Mouse (Mus musculus) left cerebral cortex, postnatal 14 days (tissue): ENCODE data around the gene Axl. TPM values are rescaled to one million over a fixed set of nuclear protein-coding genes. Genes with fewer than 3 reads are reported as not detected.
"Not testable (repeated sequence)": the region's sequence is repeated elsewhere in the genome, so short reads cannot be mapped to it uniquely, and the experiment has no call there.

Experiments used
- DNase-seq, 2 experiments: peaks; one replicate each; pipeline ENCODE4 v3.0.0; 2021 to 2022; ENCODE audit warnings: low spot score in 2 of 2, mixed read lengths in 1 of 2
- intact Hi-C: fragments of 180-260 bp; cut with DNase I; formaldehyde crosslinking; loops from one replicate; pipeline ENCODE4 v1.15.1; 2025
- total RNA-seq, 2 experiments: library from RNA; stranded (reverse); gene quantifications; 2 replicates each; pipeline ENCODE4 v1.2.3; 2021

Axl gene
- total RNA-seq, 2 experiments from 2014 or later = 35.9 to 38.8 TPM

GRCm38 (mm10) chr7:25763678-25764077, 24.8 kb downstream of the Axl start:
- DNase-seq = no peak

GRCm38 (mm10) chr7:25761354-25761753, 27.2 kb downstream of the Axl start:
- DNase-seq = peak in 1 of 2 experiments; percentile 16
- intact Hi-C loops = no loop called here

More at GRCm38 (mm10) chr7:25763678-25764077, 24.8 kb downstream of the Axl start:
- intact Hi-C loops = no loop called here

- DNase-seq = peak; percentile 92 to 96
- intact Hi-C loops = loop anchor here (1.0 kb wide), 1 partner anchor 49 kb away; no protein-coding TSS in a partner anchor
Measured at GRCm38 (mm10) chr7:25756011-25756410, 32.5 kb downstream of the Axl start.

- intact Hi-C loops = no loop called here
- DNase-seq = peak; percentile 68 to 85
Measured at GRCm38 (mm10) chr7:25755468-25755833, 33.1 kb downstream of the Axl start.

GRCm38 (mm10) chr7:25754738-25755467, 33.6 kb downstream of the Axl start, which contains the start of gene Hnrnpul1:
Gene Hnrnpul1, minus strand, starts transcription at chr7:25754757.
- peak; percentile 100 for DNase-seq
- intact Hi-C loops = no loop called here

GRCm38 (mm10) chr7:25754439-25754737, 34.1 kb downstream of the Axl start:
- intact Hi-C loops = no loop called here

GRCm38 (mm10) chr7:25753643-25754438, 34.7 kb downstream of the Axl start:
- intact Hi-C loops = no loop called here
- peak; percentile 24 to 36 for DNase-seq

More at GRCm38 (mm10) chr7:25754439-25754737, 34.1 kb downstream of the Axl start:
- no peak for DNase-seq

- intact Hi-C loops = no loop called here
- DNase-seq = no peak
Measured at GRCm38 (mm10) chr7:25753076-25753475, 35.4 kb downstream of the Axl start.

GRCm38 (mm10) chr7:25746844-25747243, 41.7 kb downstream of the Axl start:
- intact Hi-C loops = no loop called here
- no peak for DNase-seq

- DNase-seq = no peak
- intact Hi-C loops = no loop called here
Measured at GRCm38 (mm10) chr7:25738277-25738676, 50.2 kb downstream of the Axl start.

- DNase-seq = no peak
- intact Hi-C loops = no loop called here
Measured at GRCm38 (mm10) chr7:25736920-25737319, 51.6 kb downstream of the Axl start.

GRCm38 (mm10) chr7:25734991-25735390, 53.5 kb downstream of the Axl start:
- DNase-seq = no peak
- intact Hi-C loops = no loop called here

GRCm38 (mm10) chr7:25731294-25732055, 57.0 kb downstream of the Axl start:
- DNase-seq = no peak
- intact Hi-C loops = no loop called here

- intact Hi-C loops = no loop called here
- no peak for DNase-seq
Measured at GRCm38 (mm10) chr7:25729862-25730261, 58.6 kb downstream of the Axl start.

- intact Hi-C loops = no loop called here
- DNase-seq = no peak
Measured at GRCm38 (mm10) chr7:25729396-25729795, 59.1 kb downstream of the Axl start.

GRCm38 (mm10) chr7:25727800-25728199, 60.7 kb downstream of the Axl start:
- intact Hi-C loops = no loop called here
- no peak for DNase-seq

GRCm38 (mm10) chr7:25725886-25726285, 62.6 kb downstream of the Axl start:
- no peak for DNase-seq
- intact Hi-C loops = no loop called here

GRCm38 (mm10) chr7:25721776-25722175, 66.7 kb downstream of the Axl start:
- intact Hi-C loops, DNase-seq: not testable (repeated sequence)

GRCm38 (mm10) chr7:25720760-25721159, 67.7 kb downstream of the Axl start:
- intact Hi-C loops = no loop called here
- DNase-seq = no peak
